Mouse (Mus musculus): ENCODE data around the gene Dhcr24. TPM values are rescaled to one million over a fixed set of nuclear protein-coding genes. Genes with fewer than 3 reads are reported as not detected.
A peak's percentile ranks its signal among the peaks of the same experiment; 100 is the strongest.

Dhcr24 gene
- polyA plus RNA-seq, 1 experiment from 2014 or later = 4.2 TPM

DNA sequence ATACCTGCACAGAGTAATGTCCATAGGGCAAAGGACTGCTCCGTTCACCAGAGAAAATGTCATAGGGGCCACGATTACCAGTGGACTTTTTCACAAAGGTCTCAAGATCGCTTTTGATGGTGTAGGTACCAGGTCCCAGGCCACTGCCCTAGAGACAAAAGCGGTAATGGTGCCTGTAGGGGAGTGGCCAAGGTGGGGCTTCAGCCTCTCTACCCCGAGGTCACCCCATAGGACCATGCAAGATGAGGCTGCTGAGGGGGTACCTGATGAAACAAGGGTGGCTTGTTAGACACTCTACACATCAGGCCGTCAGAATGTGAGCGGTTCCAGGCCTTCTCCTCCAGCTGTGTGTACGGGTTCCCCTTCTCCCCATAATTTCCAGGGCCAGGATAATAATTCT, 52.3 kb downstream of the Dhcr24 start:
- Histone ChIP-seq H3K9me3 (ENCODE audit: control insufficient read depth, low read length) (no peaks in the 10 kb centered on the region), H3K27ac (ENCODE audit: low read length) (no peak overlapping the region), H3K4me1 (replicated peaks; ENCODE audit: control insufficient read depth, insufficient read depth, low read length) (peaks cover 10% of the 10 kb centered on the region), H3K27me3 (replicated peaks; ENCODE audit: control insufficient read depth, insufficient read depth, low read length) (0 out of 2 replicates have a peak, but pooled peaks cover 2% of the 10 kb centered on the region), H3K4me2 (ENCODE audit: low read length) (no peak overlapping the region), H3K9ac (replicated peaks; ENCODE audit: low read depth, low read length) (no peak overlapping the region), H3K4me3 (replicated peaks; ENCODE audit: low read length) (no peak overlapping the region), H3K36me3 (ENCODE audit: control insufficient read depth, insufficient read depth) (no peaks in the 10 kb centered on the region)
- no peak for ATAC-seq
- WGBS = 82% methylated on average over 8 of the region's 8 CpGs

DNA sequence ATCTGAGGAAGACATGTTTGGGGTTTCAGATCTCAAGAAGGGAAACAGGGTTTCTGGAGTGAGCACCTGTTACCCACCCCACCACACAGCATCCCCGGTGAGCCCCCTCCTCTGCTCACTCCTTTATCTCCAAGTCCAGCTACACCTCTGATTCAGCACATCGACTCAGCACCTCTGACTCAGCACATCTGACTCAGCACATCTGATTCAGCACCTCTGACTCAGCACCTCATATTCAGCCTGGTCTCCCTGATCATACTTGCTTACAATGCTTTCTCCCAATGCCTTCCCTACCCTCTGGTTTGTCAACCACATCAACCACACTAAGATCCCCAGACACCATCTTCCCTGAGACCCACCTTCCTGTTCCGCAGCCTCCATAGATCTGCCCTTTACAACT, 52.7 kb downstream of the Dhcr24 start:
- no peak overlapping the region for H3K27ac ChIP-seq (ENCODE audit: low read length)
- 0 out of 2 replicates have a peak, but pooled peaks cover 2% of the 10 kb centered on the region for H3K27me3 ChIP-seq (replicated peaks; ENCODE audit: control insufficient read depth, insufficient read depth, low read length)
- WGBS = 86% methylated on average over 3 of the region's 3 CpGs
- no peaks in the 10 kb centered on the region for H3K36me3 ChIP-seq (ENCODE audit: control insufficient read depth, insufficient read depth)
- no peak overlapping the region for H3K4me3 ChIP-seq (replicated peaks; ENCODE audit: low read length)
- H3K9me3 ChIP-seq (ENCODE audit: control insufficient read depth, low read length) = no peaks in the 10 kb centered on the region
- H3K4me2 ChIP-seq (ENCODE audit: low read length) = no peak overlapping the region
- no peak overlapping the region for H3K9ac ChIP-seq (replicated peaks; ENCODE audit: low read depth, low read length)
- ATAC-seq = no peak
- peaks cover 10% of the 10 kb centered on the region for H3K4me1 ChIP-seq (replicated peaks; ENCODE audit: control insufficient read depth, insufficient read depth, low read length)

DNA sequence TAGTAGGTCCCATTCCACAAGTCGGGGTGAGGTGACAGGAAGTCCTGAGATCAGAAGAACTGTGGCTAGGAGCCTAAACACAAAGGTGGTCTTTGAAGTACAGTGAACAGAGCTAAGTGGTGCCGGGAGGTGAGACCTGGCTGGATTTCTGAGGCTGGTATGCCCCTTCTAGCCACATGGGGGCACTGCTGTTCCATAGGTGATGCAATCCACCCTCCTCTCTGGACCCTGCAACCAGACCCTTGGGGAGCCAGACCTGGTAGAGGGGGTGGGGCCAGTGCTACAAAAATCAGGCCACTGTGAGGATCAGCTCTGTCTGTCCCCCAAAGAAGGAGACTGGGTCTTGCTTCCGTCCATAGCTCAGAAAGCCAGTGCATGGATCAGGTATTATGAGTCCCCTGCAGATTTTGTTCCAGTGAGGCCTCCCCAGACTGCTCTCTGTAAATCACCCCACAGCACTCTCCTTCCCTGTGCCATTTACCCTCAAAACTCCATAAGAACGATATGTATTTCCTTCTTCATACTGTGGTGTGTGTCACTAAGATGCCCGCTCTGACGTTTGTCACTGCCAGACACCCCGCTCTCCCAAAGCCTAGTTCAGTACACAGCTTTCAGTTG, 53.5 kb downstream of the Dhcr24 start:
- no peak overlapping the region for H3K27ac ChIP-seq (ENCODE audit: low read length)
- ATAC-seq = peak; percentile 71
- no peak overlapping the region for H3K4me3 ChIP-seq (replicated peaks; ENCODE audit: low read length)
- H3K9me3 ChIP-seq (ENCODE audit: control insufficient read depth, low read length) = no peaks in the 10 kb centered on the region
- H3K36me3 ChIP-seq (ENCODE audit: control insufficient read depth, insufficient read depth) = no peaks in the 10 kb centered on the region
- peaks cover 10% of the 10 kb centered on the region for H3K4me1 ChIP-seq (replicated peaks; ENCODE audit: control insufficient read depth, insufficient read depth, low read length)
- no peak overlapping the region for H3K4me2 ChIP-seq (ENCODE audit: low read length)
- 0 out of 2 replicates have a peak, but pooled peaks cover 2% of the 10 kb centered on the region for H3K27me3 ChIP-seq (replicated peaks; ENCODE audit: control insufficient read depth, insufficient read depth, low read length)
- 38% methylated on average over 7 of the region's 7 CpGs for WGBS
- no peak overlapping the region for H3K9ac ChIP-seq (replicated peaks; ENCODE audit: low read depth, low read length)

DNA sequence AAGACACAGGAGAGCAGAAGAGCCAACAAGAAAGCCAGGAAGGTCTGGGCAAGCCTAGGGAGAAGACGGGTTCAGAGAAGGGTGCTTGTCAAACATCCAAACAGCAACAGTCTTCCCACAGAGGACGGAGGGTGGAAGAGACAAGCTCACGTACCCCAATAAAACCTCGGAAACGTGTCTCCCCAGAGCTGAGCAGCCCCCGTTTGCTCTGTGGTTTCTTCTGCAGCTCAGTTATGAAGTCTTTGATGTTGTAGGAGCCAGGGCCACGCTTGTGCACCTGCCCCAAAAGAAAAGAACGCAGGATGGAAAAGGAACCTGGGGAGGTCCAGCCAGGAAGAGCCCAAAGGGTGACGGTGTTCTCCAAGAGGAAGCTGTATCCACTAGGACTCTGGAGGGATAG, 54.0 kb downstream of the Dhcr24 start:
- peaks cover 10% of the 10 kb centered on the region for H3K4me1 ChIP-seq (replicated peaks; ENCODE audit: control insufficient read depth, insufficient read depth, low read length)
- no peak for ATAC-seq
- no peak overlapping the region for H3K4me2 ChIP-seq (ENCODE audit: low read length)
- no peaks in the 10 kb centered on the region for H3K9me3 ChIP-seq (ENCODE audit: control insufficient read depth, low read length)
- WGBS = 86% methylated on average over 9 of the region's 9 CpGs
- no peak overlapping the region for H3K9ac ChIP-seq (replicated peaks; ENCODE audit: low read depth, low read length)
- no peaks in the 10 kb centered on the region for H3K36me3 ChIP-seq (ENCODE audit: control insufficient read depth, insufficient read depth)
- no peak overlapping the region for H3K27ac ChIP-seq (ENCODE audit: low read length)
- H3K27me3 ChIP-seq (replicated peaks; ENCODE audit: control insufficient read depth, insufficient read depth, low read length) = 0 out of 2 replicates have a peak, but pooled peaks cover 2% of the 10 kb centered on the region
- no peak overlapping the region for H3K4me3 ChIP-seq (replicated peaks; ENCODE audit: low read length)

DNA sequence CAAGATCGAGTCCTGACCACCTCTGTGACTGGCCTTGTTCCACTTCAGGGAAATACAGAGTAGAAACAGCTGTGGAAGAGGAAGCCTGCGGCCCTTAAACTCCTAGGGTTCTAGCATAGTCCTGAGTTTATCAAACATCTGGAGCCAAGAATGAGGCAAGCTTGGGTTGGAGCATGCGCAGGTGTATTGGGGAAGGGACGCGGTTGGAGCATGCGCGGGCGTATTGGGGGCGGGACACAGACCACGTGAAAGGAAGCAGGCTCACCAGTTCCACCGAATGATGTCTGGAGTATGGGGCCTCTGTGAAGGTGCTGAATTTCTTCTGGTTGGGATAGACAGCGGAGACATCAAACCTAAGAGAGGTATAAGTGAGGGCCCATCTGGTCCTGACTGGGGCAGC, 54.8 kb downstream of the Dhcr24 start:
- no peak overlapping the region for H3K9ac ChIP-seq (replicated peaks; ENCODE audit: low read depth, low read length)
- no peak for ATAC-seq
- 80% methylated on average over 12 of the region's 12 CpGs for WGBS

DNA sequence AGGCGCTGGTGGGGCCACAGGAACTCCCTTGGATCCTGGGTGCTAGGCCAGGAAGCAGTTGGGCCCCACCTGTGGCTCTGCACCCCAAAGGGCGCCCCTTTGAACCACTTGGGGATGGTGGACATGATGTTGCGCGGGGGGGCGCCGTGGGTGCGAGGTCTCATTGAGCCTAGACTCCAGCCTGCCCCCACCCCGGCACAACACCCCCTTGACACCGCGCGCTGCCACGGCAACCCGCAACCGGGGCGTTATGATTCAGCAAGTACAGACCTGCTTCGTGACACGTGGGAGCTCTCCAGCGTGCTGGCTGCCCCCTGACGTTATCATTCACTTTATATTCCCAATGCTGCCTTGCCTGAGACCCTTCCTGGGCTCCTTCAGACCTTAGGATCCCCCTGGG, 56.2 kb downstream of the Dhcr24 start, which contains the start of gene Lexm:
Gene Lexm, minus strand, starts transcription at position 186 of the 400 bp plus-strand sequence.
- ATAC-seq = 0 out of 2 replicates have a peak, but pooled peaks have one; percentile 21
- Histone ChIP-seq H3K9me3 (ENCODE audit: control insufficient read depth, low read length) (no peaks in the 10 kb centered on the region), H3K4me2 (ENCODE audit: low read length) (peak within 1 kb of the TSS; percentile 39), H3K4me3 (replicated peaks; ENCODE audit: low read length) (peak within 1 kb of the TSS; percentile 4; the same call in 1 of the 2 replicates), H3K4me1 (replicated peaks; ENCODE audit: control insufficient read depth, insufficient read depth, low read length) (peaks cover 10% of the 10 kb centered on the region), H3K36me3 (ENCODE audit: control insufficient read depth, insufficient read depth) (no peaks in the 10 kb centered on the region), H3K9ac (replicated peaks; ENCODE audit: low read depth, low read length) (no peak within 1 kb of the TSS; the same call in 1 of the 2 replicates), H3K27ac (ENCODE audit: low read length) (no peak within 1 kb of the TSS), H3K27me3 (replicated peaks; ENCODE audit: control insufficient read depth, insufficient read depth, low read length) (0 out of 2 replicates have a peak, but pooled peaks cover 2% of the 10 kb centered on the region)
- WGBS = 2% methylated on average over 18 of the region's 19 CpGs

More for the DNA sequence above, 54.8 kb downstream of the Dhcr24 start:
- H3K4me1 ChIP-seq (replicated peaks; ENCODE audit: control insufficient read depth, insufficient read depth, low read length) = peaks cover 10% of the 10 kb centered on the region
- no peaks in the 10 kb centered on the region for H3K9me3 ChIP-seq (ENCODE audit: control insufficient read depth, low read length)
- H3K27me3 ChIP-seq (replicated peaks; ENCODE audit: control insufficient read depth, insufficient read depth, low read length) = 0 out of 2 replicates have a peak, but pooled peaks cover 2% of the 10 kb centered on the region
- H3K36me3 ChIP-seq (ENCODE audit: control insufficient read depth, insufficient read depth) = no peaks in the 10 kb centered on the region
- H3K4me2 ChIP-seq (ENCODE audit: low read length) = no peak overlapping the region
- no peak overlapping the region for H3K27ac ChIP-seq (ENCODE audit: low read length)
- no peak overlapping the region for H3K4me3 ChIP-seq (replicated peaks; ENCODE audit: low read length)

DNA sequence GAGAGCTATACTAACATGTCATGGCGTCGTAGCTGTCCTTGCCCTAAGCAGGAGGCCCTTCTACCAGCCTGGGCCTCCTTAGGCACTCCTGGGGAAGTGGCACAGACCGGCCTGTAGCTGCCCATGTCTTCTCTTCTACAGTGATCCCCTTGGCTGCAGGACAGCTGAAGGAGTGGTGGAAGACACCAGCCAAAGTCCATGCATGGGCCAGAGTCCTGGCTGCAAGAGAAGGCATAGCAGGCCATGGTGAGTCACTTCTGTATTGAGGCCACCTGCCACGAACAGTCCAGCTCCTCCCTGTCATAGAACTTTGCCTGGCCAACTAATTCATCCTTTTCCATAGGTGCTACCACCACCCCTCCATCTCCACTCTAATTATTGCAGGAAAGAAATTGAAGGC, 58.1 kb downstream of the Dhcr24 start:
- Histone ChIP-seq H3K36me3 (ENCODE audit: control insufficient read depth, insufficient read depth) (no peaks in the 10 kb centered on the region), H3K4me3 (replicated peaks; ENCODE audit: low read length) (no peak overlapping the region), H3K9me3 (ENCODE audit: control insufficient read depth, low read length) (no peaks in the 10 kb centered on the region), H3K27me3 (replicated peaks; ENCODE audit: control insufficient read depth, insufficient read depth, low read length) (peaks cover 15% of the 10 kb centered on the region), H3K4me1 (replicated peaks; ENCODE audit: control insufficient read depth, insufficient read depth, low read length) (peaks cover 10% of the 10 kb centered on the region), H3K27ac (ENCODE audit: low read length) (no peak overlapping the region), H3K4me2 (ENCODE audit: low read length) (no peak overlapping the region), H3K9ac (replicated peaks; ENCODE audit: low read depth, low read length) (no peak overlapping the region)
- WGBS = 94% methylated on average over 4 of the region's 4 CpGs
- ATAC-seq = no peak

DNA sequence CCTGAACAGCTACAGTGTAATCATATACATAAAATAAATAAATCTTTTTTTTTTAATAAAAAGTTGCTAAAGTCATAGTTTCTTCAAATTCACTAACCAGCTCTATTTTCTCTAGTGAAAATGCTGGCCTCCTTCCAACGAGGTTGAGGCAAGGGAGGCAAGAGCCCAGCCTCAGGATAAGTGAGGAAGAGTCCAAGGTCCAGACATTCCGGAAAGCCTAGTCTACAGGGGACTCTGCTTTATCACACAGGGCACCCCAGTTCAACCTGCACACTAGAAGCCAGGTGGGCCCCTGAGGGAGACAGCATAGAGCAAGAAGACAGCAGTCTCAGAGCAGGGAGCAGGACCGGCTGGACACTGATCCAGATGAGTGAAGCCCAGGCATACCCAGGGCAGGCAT, 60.6 kb downstream of the Dhcr24 start:
- 75% methylated on average over 3 of the region's 3 CpGs for WGBS
- peaks cover 20% of the 10 kb centered on the region for H3K27me3 ChIP-seq (replicated peaks; ENCODE audit: control insufficient read depth, insufficient read depth, low read length)
- ATAC-seq = no peak

DNA sequence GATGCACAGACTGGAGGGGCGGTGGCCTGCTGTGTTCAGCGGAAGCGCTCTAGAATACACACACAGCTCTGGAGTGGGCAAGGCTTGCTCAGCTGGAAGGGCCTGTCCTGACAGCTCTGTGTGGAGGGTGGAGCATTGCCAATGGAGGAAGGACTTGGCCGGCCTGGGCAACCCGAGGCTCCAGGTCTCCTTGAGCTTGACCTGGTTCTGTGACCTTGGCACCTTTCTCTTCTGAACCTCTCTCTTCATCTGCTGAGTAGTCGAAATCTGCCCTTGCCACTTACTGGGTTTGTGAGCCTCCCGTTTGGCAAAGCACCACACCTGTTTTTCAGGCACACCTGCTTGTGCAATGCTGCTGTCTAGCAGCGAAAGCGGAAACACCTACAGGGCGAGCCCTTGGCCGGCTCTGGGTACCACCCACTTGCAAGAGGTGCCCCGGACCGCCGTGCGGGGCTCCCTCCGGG, 61.2 kb downstream of the Dhcr24 start, which contains the start of gene Ttc22:
Gene Ttc22, plus strand, starts transcription at position 403 of the 464 bp plus-strand sequence.
- H3K4me2 ChIP-seq (ENCODE audit: low read length) = no peak within 1 kb of the TSS
- no peaks in the 10 kb centered on the region for H3K36me3 ChIP-seq (ENCODE audit: control insufficient read depth, insufficient read depth)
- H3K9me3 ChIP-seq (ENCODE audit: control insufficient read depth, low read length) = no peaks in the 10 kb centered on the region
- no peak for ATAC-seq
- WGBS = 30% methylated on average over 16 of the region's 16 CpGs
- no peak within 1 kb of the TSS for H3K4me3 ChIP-seq (replicated peaks; ENCODE audit: low read length)
- peaks cover 20% of the 10 kb centered on the region for H3K27me3 ChIP-seq (replicated peaks; ENCODE audit: control insufficient read depth, insufficient read depth, low read length)
- peaks cover 5% of the 10 kb centered on the region for H3K4me1 ChIP-seq (replicated peaks; ENCODE audit: control insufficient read depth, insufficient read depth, low read length)
- no peak within 1 kb of the TSS for H3K9ac ChIP-seq (replicated peaks; ENCODE audit: low read depth, low read length)
- H3K27ac ChIP-seq (ENCODE audit: low read length) = no peak within 1 kb of the TSS

More for the DNA sequence above, 60.6 kb downstream of the Dhcr24 start:
- no peak overlapping the region for H3K4me2 ChIP-seq (ENCODE audit: low read length)
- no peak overlapping the region for H3K27ac ChIP-seq (ENCODE audit: low read length)
- H3K9ac ChIP-seq (replicated peaks; ENCODE audit: low read depth, low read length) = no peak overlapping the region
- no peaks in the 10 kb centered on the region for H3K36me3 ChIP-seq (ENCODE audit: control insufficient read depth, insufficient read depth)
- H3K4me1 ChIP-seq (replicated peaks; ENCODE audit: control insufficient read depth, insufficient read depth, low read length) = peaks cover 7% of the 10 kb centered on the region
- H3K9me3 ChIP-seq (ENCODE audit: control insufficient read depth, low read length) = no peaks in the 10 kb centered on the region
- H3K4me3 ChIP-seq (replicated peaks; ENCODE audit: low read length) = no peak overlapping the region

All from forebrain, embryonic 16.5 days (tissue).